Mouse (Mus musculus) megakaryocyte, embryonic 14.5 days (primary cell): ENCODE data around the gene Zfp523. TPM values are rescaled to one million over a fixed set of nuclear protein-coding genes. Genes with fewer than 3 reads are reported as not detected.

Experiments used
- H3K27me3 ChIP-seq: replicated peaks from 2 replicates; pipeline ENCODE3; 2012; ENCODE audit warnings: inconsistent platforms
- H3K36me3 ChIP-seq: replicated peaks from 2 replicates; pipeline ENCODE3; 2012; ENCODE audit warnings: low read length, inconsistent platforms, mixed read lengths
- H3K4me1 ChIP-seq: 2 replicates; pipeline ENCODE4 v1.6.1; 2012; ENCODE audit warnings: inconsistent platforms
- H3K4me3 ChIP-seq: replicated peaks from 2 replicates; pipeline ENCODE3; 2012; ENCODE audit warnings: moderate library complexity, mild to moderate bottlenecking, inconsistent platforms
- H3K9me3 ChIP-seq: 2 replicates; pipeline ENCODE4 v1.6.1; 2012; ENCODE audit warnings: inconsistent platforms
- FLI1 ChIP-seq: IDR thresholded peaks from 2 replicates; pipeline ENCODE4 v1.6.1; 2012; ENCODE audit warnings: low read length, inconsistent platforms, mixed read lengths
- GATA1 ChIP-seq: IDR thresholded peaks from 3 replicates; pipeline ENCODE4 v1.6.1; 2012; ENCODE audit warnings: mixed read lengths, low read length, inconsistent platforms, borderline replicate concordance
- polyA plus RNA-seq: library from polyadenylated mRNA; stranded (reverse); fragments of >175 nt; gene quantifications from 2 replicates; pipeline ENCODE4 v1.2.3, GENCODE M21; 2012; ENCODE audit warnings: low replicate concordance; ENCODE audit not compliant: insufficient read depth

Gene Zfp523
- polyA plus RNA-seq, 1 experiment, result 45.0 TPM

DNA sequence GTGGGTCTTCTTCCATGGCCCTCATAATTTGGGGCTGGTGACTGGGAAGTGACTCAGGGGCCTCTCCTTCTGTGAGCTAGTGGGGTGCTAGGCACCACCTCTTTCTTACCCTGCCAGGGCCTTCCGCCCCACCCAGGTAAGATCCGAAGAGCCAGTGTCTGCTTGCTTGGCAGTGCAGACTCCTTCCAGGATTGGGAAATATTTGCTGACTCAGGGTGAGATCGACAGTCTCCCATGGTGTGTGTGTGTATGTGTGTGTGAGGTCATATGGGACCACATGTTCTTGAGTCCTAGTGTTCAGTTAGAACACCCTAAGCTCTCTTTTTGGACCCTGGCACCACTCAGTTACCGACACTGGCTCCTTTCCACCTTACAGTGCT is 59.7 kb downstream of the Zfp523 start:
- no peak for TF ChIP-seq GATA1
- no peak for TF ChIP-seq FLI1

DNA sequence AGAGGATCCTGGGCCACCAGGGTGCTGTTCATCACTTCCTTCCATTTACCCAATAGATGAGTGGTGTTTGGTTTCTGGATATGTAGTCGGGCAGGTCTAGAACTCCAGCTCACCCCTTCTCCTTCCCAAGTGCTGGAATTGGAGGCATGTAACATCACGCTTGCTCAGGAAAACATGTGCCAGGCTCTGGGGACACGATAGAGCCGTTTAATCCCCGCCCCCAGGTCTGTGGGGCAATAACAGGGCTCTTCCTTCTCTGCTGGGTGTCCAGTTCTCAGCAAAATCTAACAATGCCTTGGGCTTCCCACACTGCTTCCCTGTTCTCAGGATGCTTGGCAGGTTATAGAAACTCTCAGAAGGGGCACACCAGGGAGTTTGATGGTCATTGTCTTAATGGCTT is 60.4 kb downstream of the Zfp523 start:
- H3K4me3 ChIP-seq, result peak overlapping the region; percentile 80
- no peaks in the 10 kb centered on the region for H3K9me3 ChIP-seq
- no peaks in the 10 kb centered on the region for H3K27me3 ChIP-seq
- H3K36me3 ChIP-seq, result peaks cover 83% of the 10 kb centered on the region
- H3K4me1 ChIP-seq, result peaks cover 86% of the 10 kb centered on the region
- TF ChIP-seq GATA1 (no peak), FLI1 (no peak)

More for the DNA sequence above, 59.7 kb downstream of the Zfp523 start:
- H3K4me3 ChIP-seq, result peak overlapping the region; percentile 80
- peaks cover 86% of the 10 kb centered on the region for H3K4me1 ChIP-seq
- peaks cover 76% of the 10 kb centered on the region for H3K36me3 ChIP-seq
- no peaks in the 10 kb centered on the region for H3K9me3 ChIP-seq
- H3K27me3 ChIP-seq, result no peaks in the 10 kb centered on the region

- no peak for TF ChIP-seq FLI1
- TF ChIP-seq GATA1, result no peak
- no peaks in the 10 kb centered on the region for H3K9me3 ChIP-seq
- H3K27me3 ChIP-seq, result no peaks in the 10 kb centered on the region
- peak overlapping the region; percentile 65 for H3K4me3 ChIP-seq
- peaks cover 91% of the 10 kb centered on the region for H3K4me1 ChIP-seq
- peaks cover 88% of the 10 kb centered on the region for H3K36me3 ChIP-seq
Measured at GRCm38 (mm10) chr17:28237874-28238273, 60.9 kb downstream of the Zfp523 start.

DNA sequence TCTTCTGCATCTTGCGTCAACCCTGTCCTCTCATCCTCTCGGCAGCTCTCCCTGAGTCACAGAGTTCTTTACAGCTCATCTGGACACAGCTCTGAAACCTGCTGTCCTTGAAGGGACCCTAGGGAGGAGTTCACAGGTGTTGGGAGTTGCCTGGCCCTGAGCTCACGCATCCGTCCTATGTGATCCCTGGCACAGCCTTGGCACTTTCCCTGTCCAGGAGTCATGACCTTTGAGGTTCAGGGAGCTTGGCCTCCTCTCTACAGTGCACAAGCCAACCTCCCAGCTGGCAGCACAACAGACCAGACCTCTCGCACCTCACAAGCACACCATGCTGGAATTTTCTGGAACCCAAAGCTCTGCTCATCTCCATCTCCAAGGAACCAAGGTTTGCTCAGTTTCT is 63.9 kb downstream of the Zfp523 start:
- H3K36me3 ChIP-seq, result peaks cover 99% of the 10 kb centered on the region
- H3K4me3 ChIP-seq, result no peak overlapping the region
- H3K27me3 ChIP-seq, result no peaks in the 10 kb centered on the region
- H3K4me1 ChIP-seq, result peaks cover 100% of the 10 kb centered on the region
- H3K9me3 ChIP-seq, result no peaks in the 10 kb centered on the region
- TF ChIP-seq FLI1, result no peak
- no peak for TF ChIP-seq GATA1

DNA sequence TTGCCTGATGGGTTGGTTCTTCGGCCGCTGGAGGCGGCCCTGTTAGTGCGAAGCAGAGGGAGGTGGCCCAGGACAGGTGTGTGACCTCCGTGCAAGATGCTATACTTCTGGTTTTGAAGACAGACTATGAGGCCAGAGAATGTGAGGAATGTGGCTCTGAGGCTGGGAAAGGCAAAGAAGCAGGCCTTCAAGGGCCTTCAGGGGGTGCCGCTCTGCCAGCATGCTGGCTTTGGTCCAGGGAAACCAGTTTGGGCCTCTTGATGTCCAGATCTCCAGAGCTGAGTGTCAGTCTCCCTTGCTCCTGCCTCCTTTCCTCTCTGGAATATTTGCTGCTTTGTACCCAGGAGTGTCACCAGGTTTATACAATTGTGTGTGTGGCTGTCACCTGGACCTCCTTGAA is 65.4 kb downstream of the Zfp523 start:
- TF ChIP-seq GATA1 (no peak), FLI1 (no peak)
- Histone ChIP-seq H3K36me3 (peaks cover 96% of the 10 kb centered on the region), H3K9me3 (no peaks in the 10 kb centered on the region), H3K4me3 (no peak overlapping the region), H3K27me3 (no peaks in the 10 kb centered on the region), H3K4me1 (peaks cover 100% of the 10 kb centered on the region)

- Histone ChIP-seq H3K4me3 (peak overlapping the region; percentile 74), H3K9me3 (no peaks in the 10 kb centered on the region), H3K27me3 (no peaks in the 10 kb centered on the region), H3K36me3 (peaks cover 90% of the 10 kb centered on the region), H3K4me1 (peaks cover 100% of the 10 kb centered on the region)
- TF ChIP-seq GATA1 (no peak), FLI1 (no peak)
Measured at GRCm38 (mm10) chr17:28244214-28244613, 67.3 kb downstream of the Zfp523 start.

DNA sequence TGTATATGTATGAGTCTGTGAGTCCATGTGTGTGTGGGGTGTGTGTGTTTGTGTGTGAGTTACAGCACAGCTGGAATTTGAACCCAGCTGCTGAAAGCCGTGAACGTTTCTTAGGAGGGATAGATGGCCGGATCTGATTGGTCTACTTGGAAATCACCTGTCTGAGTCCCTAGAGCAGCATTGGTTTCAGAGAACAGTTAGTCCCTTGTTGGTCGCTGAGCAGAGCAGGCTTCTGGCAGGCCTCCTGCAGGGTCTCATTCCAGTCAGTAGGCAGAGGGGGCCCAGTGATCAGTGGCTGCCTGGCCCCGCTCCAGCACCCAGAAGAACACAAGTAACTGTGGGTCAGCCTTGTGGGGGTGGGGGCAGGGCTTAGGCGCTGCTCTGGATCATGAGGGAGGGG is 67.8 kb downstream of the Zfp523 start:
- no peak for TF ChIP-seq FLI1
- TF ChIP-seq GATA1, result no peak
- Histone ChIP-seq H3K4me1 (peaks cover 100% of the 10 kb centered on the region), H3K9me3 (no peaks in the 10 kb centered on the region), H3K4me3 (no peak overlapping the region), H3K36me3 (peaks cover 90% of the 10 kb centered on the region), H3K27me3 (no peaks in the 10 kb centered on the region)

- H3K36me3 ChIP-seq, result peaks cover 90% of the 10 kb centered on the region
- no peaks in the 10 kb centered on the region for H3K9me3 ChIP-seq
- H3K27me3 ChIP-seq, result no peaks in the 10 kb centered on the region
- peak overlapping the region; percentile 90 for H3K4me3 ChIP-seq
- TF ChIP-seq GATA1 (no peak), FLI1 (no peak)
- peaks cover 100% of the 10 kb centered on the region for H3K4me1 ChIP-seq
Measured at GRCm38 (mm10) chr17:28246640-28247039, 69.7 kb downstream of the Zfp523 start.

GRCm38 (mm10) chr17:28247613-28248012 is 70.7 kb downstream of the Zfp523 start:
- peak overlapping the region; percentile 90 for H3K4me3 ChIP-seq
- no peaks in the 10 kb centered on the region for H3K9me3 ChIP-seq
- no peak for TF ChIP-seq GATA1
- peak; percentile 62 for TF ChIP-seq FLI1
- H3K36me3 ChIP-seq, result peaks cover 90% of the 10 kb centered on the region
- peaks cover 100% of the 10 kb centered on the region for H3K4me1 ChIP-seq
- H3K27me3 ChIP-seq, result no peaks in the 10 kb centered on the region

DNA sequence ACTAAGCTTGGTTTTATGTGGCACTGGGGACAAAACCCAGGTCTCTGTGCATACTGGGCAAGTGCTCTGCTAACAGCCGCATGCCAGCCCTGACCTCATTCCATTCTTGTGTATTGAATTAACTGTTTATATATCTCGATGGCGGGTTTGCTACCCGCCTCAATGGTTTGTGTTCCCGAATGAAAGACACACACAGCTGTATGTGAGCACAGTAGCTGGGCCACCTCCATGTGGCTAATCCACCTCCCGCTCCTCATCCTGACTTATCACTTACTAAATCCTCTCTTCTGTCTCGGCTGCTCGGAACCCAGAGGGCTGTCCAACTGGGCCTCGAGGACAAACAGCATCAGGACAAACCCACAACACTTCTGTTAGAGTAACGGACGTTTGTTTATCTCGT is 72.1 kb downstream of the Zfp523 start:
- Histone ChIP-seq H3K36me3 (peaks cover 87% of the 10 kb centered on the region), H3K4me1 (peaks cover 100% of the 10 kb centered on the region)

More for the DNA sequence above, 72.1 kb downstream of the Zfp523 start:
- no peaks in the 10 kb centered on the region for H3K27me3 ChIP-seq
- H3K9me3 ChIP-seq, result no peaks in the 10 kb centered on the region
- TF ChIP-seq FLI1 (no peak), GATA1 (no peak)
- peak overlapping the region; percentile 39 for H3K4me3 ChIP-seq
